Mouse (Mus musculus): ENCODE data around the gene Cacna1g.

DNA sequence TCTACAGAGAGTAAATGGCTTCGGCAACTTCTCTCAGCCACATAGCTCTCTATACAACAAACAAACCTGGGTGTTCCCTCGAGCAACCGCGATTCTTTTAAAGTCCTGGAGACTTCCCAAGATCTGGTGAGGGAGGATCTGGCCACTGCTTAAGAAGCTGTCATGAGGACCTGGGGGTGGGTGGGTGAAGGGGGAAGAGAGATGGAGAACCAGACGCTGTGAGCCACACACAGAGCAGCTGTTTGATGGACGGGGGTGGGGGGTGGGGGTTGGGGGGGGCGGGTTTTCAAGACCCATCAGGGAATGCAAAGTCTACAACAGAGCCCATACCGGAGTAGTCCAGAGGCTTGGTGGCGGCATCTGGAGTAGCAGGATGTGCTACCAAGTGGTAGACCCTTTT is 39.5 kb upstream of the Cacna1g start:
- TF ChIP-seq CTCF (IDR thresholded peaks at IDR 0.05; ENCODE audit: low read depth) = no peak
- TF ChIP-seq EP300 (IDR thresholded peaks at IDR 0.05; ENCODE audit: low read depth) = no peak

Data from liver, postnatal 0 days (tissue).